Mouse (Mus musculus): ENCODE data around the gene BC067074. TPM values are rescaled to one million over a fixed set of nuclear protein-coding genes. Genes with fewer than 3 reads are reported as not detected.
"Not testable (repeated sequence)": the region's sequence is repeated elsewhere in the genome, so short reads cannot be mapped to it uniquely, and the experiment has no call there.

The BC067074 gene
- total RNA-seq, 1 experiment from 2014 or later: not detected

- ATAC-seq (ENCODE audit: extremely low read depth, insufficient number of reproducible peaks, low FRiP score, poor library complexity, severe bottlenecking): no peak
These were observed 73.0 kb downstream of the BC067074 start for GRCm38 (mm10) chr13:113365976-113366375.

- ATAC-seq (ENCODE audit: extremely low read depth, insufficient number of reproducible peaks, low FRiP score, poor library complexity, severe bottlenecking): no peak
These were observed 76.1 kb downstream of the BC067074 start for GRCm38 (mm10) chr13:113368931-113369579.

- ATAC-seq (ENCODE audit: extremely low read depth, insufficient number of reproducible peaks, low FRiP score, poor library complexity, severe bottlenecking): no peak
These were observed 76.7 kb downstream of the BC067074 start for GRCm38 (mm10) chr13:113369622-113370021.

- no peak for ATAC-seq (ENCODE audit: extremely low read depth, insufficient number of reproducible peaks, low FRiP score, poor library complexity, severe bottlenecking)
These were observed 80.5 kb downstream of the BC067074 start for GRCm38 (mm10) chr13:113373291-113374083.

GRCm38 (mm10) chr13:113374084-113374405 is 81.1 kb downstream of the BC067074 start:
- no peak for ATAC-seq (ENCODE audit: extremely low read depth, insufficient number of reproducible peaks, low FRiP score, poor library complexity, severe bottlenecking)

GRCm38 (mm10) chr13:113377631-113378030 is 84.7 kb downstream of the BC067074 start:
- no peak for ATAC-seq (ENCODE audit: extremely low read depth, insufficient number of reproducible peaks, low FRiP score, poor library complexity, severe bottlenecking)

GRCm38 (mm10) chr13:113378980-113379410 is 86.0 kb downstream of the BC067074 start:
- peak; percentile 51 for ATAC-seq (ENCODE audit: extremely low read depth, insufficient number of reproducible peaks, low FRiP score, poor library complexity, severe bottlenecking)

- ATAC-seq (ENCODE audit: extremely low read depth, insufficient number of reproducible peaks, low FRiP score, poor library complexity, severe bottlenecking): no peak
These were observed 86.9 kb downstream of the BC067074 start for GRCm38 (mm10) chr13:113379766-113380309.

- ATAC-seq (ENCODE audit: extremely low read depth, insufficient number of reproducible peaks, low FRiP score, poor library complexity, severe bottlenecking): peak; percentile 8; the same call in 1 of the 2 replicates
These were observed 88.8 kb downstream of the BC067074 start for GRCm38 (mm10) chr13:113381710-113382109.

GRCm38 (mm10) chr13:113382201-113382600 is 89.2 kb downstream of the BC067074 start:
- ATAC-seq (ENCODE audit: extremely low read depth, insufficient number of reproducible peaks, low FRiP score, poor library complexity, severe bottlenecking): no peak

GRCm38 (mm10) chr13:113382770-113383169 is 89.8 kb downstream of the BC067074 start:
- not testable (repeated sequence) for ATAC-seq (ENCODE audit: extremely low read depth, insufficient number of reproducible peaks, low FRiP score, poor library complexity, severe bottlenecking)

GRCm38 (mm10) chr13:113393386-113393785 is 100.4 kb downstream of the BC067074 start:
- ATAC-seq (ENCODE audit: extremely low read depth, insufficient number of reproducible peaks, low FRiP score, poor library complexity, severe bottlenecking): no peak

- no peak for ATAC-seq (ENCODE audit: extremely low read depth, insufficient number of reproducible peaks, low FRiP score, poor library complexity, severe bottlenecking)
These were observed 101.6 kb downstream of the BC067074 start for GRCm38 (mm10) chr13:113394591-113394990.

GRCm38 (mm10) chr13:113397006-113397520 is 104.1 kb downstream of the BC067074 start:
- no peak for ATAC-seq (ENCODE audit: extremely low read depth, insufficient number of reproducible peaks, low FRiP score, poor library complexity, severe bottlenecking)

GRCm38 (mm10) chr13:113401373-113402010 is 108.5 kb downstream of the BC067074 start:
- no peak for ATAC-seq (ENCODE audit: extremely low read depth, insufficient number of reproducible peaks, low FRiP score, poor library complexity, severe bottlenecking)

- ATAC-seq (ENCODE audit: extremely low read depth, insufficient number of reproducible peaks, low FRiP score, poor library complexity, severe bottlenecking): no peak
These were observed 110.7 kb downstream of the BC067074 start for GRCm38 (mm10) chr13:113403706-113404105.

- ATAC-seq (ENCODE audit: extremely low read depth, insufficient number of reproducible peaks, low FRiP score, poor library complexity, severe bottlenecking): no peak
These were observed 111.2 kb downstream of the BC067074 start for GRCm38 (mm10) chr13:113404172-113404571.

- ATAC-seq (ENCODE audit: extremely low read depth, insufficient number of reproducible peaks, low FRiP score, poor library complexity, severe bottlenecking): no peak
These were observed 117.0 kb downstream of the BC067074 start for GRCm38 (mm10) chr13:113409941-113410340.

GRCm38 (mm10) chr13:113415527-113415926 is 122.6 kb downstream of the BC067074 start:
- ATAC-seq (ENCODE audit: extremely low read depth, insufficient number of reproducible peaks, low FRiP score, poor library complexity, severe bottlenecking): no peak
